Mouse (Mus musculus) retina, postnatal 1 day (tissue): ENCODE measurements at regions not wholly inside any gene's neighbourhood (a gene's known extent, or its start where the extent isn't known, plus 50 kb on each side); places are given as distances from the start of the nearest gene placed in this dataset.
"Not testable (repeated sequence)": the region's sequence is repeated elsewhere in the genome, so short reads cannot be mapped to it uniquely, and the experiment has no call there.

Source experiments
- DNase-seq: peaks from one replicate; pipeline ENCODE4 v3.0.0-alpha.2; 2012

DNA sequence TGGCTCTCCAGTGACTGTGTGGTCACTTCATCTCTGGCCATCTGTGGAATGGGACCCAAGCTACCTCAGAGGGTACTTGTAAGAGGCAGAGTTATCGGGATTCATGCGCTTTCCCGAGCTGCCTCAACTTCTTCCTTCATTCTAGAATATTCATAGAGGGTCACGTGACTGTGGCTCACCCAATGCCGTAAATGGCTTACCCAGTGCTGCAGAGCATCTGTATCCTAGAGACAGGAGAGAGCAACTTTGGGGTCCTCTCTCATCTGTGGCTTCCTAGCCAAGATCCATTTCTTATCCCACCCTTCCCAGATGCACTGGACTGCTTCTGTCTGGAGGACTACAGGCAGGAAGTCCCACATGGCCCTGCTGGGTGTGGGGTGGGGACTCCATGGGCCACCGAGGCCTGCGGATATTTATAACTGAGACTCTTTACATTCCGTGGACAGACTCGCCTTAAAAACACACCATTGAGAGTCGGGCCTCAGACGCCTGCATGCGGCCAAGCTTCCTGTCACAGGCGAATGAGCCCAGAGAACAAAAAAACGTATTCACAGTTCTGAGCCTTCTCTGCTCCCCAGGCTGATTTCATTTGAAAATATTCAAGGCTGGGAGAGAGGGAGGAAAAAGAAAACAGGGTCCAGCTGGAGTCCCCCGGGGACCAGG lies 138.3 kb upstream of the Haao start:
- no peak for DNase-seq

DNA sequence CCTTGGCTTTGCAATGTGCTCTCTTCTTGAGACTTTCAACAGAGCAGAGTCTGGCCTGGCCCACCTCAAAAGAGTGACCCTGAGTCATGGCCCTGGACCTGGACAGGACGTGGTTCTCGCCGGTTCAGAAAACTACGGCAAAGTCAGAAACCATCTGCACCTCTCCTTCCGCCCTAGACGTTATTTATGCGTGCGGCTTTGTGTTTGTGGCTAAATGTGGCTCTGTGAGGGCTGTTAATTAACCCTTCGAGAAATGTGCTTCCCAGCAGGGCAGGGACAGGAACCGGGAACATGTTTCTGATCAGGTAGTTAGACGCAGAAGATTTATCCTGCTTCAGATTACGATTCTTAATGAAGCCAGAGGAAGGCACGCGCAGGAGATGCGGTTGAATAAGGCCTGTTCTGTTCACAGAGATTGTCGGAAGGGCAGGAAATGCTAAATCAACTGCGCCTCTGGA lies 137.6 kb upstream of the Haao start:
- no peak for DNase-seq

DNA sequence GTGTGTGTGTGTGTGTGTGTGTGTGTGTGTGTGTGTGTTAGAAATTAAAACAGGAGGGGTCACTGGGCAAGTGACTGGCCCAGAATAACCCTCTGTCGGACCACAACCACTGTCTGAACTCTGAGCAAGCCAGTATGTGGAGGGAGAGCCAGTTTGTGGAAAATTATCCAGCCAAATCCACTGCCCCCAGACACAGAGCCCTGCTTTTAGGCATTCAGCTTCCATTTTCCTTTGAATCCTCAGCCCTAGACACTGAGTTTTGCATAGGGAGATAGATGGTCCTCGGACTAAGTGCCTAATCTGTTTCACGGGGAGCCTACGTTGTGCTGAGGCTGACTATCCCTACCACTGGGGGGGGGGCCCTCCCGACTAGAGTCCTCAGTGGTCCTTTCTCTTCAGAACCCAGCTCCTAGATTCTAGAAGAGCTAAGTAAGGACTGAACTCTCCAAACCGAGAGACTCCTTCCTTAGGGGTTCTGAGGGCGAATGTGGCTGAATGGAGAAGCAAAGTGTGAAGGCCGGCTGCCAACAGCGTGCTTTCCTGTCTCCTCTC lies 136.2 kb upstream of the Haao start:
- DNase-seq: no peak

DNA sequence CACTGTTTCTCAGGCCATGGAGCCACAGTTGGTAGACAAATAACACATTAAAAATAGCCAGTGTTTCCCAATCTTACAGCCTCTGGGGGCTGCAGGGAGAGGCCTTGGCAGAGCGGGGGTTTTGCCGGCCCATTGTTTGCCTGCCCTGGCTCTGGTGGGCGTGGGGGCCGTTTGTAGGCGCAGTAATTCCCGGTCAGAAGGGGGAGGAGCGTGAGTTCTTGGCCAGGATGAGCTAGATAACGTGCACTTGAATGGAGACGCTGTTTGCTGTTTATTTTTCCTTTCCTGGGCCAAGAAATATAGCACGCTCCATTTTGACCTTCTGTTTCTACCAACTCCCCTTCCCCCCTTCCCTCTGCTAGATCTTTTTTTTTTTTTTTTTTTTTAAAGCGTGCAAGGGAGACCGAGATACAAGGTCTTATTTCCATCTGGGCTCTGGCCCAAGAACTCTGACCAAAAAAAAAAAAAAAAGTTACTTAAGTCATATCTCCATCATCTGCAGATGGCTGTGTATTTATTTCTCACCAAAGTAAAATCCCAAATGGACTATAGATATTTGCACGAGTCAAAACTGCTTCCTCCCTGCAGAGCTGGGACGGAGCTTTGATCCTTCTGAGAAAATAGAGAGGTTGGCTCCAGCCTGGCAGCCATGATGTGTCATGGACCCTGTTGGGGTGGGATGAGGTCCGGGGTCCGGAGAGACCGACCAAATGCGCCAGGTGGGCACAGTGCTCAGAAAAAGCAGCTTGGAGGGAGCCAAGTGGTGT lies 135.5 kb upstream of the Haao start:
- peak; percentile 72 for DNase-seq

DNA sequence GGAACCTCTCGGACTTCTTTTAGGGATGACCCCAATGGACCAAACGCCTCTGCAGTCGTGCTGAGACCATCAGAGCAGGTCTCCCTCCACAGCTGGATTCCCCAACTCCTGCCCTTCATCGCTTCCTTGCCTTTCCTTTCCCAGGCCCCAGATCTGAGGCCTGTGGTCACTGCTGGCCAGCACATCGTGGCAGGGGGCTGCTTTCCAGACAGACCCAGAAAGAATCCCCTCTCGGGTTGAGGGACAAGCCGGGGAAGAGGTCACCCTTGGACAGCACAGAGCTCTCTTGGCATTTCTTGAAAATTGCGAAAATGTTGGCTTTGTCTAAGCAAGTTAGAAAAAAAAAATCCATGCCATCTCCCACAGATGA lies 134.9 kb upstream of the Haao start:
- DNase-seq: no peak

DNA sequence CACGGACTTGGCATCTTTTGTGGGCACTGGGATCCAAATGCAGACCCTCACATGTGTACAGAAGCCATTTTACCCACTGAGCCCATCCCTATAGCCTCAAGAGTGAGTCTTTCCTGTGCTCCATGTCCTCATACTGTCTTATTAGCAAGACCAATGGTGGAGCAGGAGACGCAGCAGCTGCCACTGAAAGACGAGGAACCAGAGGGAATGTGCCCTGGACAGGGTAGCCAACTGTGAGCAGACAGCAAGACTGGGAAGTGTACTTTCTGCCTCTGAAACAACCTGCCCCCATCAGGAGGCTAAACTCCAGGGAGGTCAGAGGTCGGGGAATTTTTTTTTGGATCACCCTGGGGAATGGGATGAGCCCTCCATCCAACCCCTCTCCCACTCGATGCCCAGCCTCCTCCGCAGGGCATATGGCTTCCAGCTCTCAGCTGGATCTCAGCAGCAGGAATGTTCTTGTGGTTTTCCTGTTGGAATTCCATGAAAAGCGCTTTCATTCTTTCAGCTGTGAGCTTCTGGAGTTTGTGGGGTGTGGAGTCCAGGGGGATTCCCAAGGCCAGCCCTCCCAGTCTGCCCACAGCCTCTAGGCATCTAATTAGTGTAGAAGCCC lies 131.2 kb upstream of the Haao start:
- no peak for DNase-seq

DNA sequence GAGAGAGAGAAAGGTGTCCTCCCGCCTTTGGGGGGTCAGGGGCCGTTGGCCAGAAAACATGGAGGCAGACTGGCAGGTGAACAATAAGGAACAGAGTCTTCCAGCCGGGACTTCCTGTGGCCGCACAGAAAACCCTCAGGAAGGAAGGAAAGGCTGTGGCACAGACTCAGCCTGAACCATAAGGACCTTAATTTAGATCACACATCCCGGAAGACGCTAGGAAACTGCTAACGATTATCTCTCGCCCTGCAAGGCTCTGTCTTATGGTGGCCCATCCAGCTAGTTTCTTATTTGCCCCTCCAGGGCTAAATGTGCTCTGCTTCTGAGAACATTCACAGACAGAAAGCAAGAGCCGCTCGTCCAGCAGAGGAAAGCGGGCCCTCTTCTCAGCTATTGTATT lies 130.0 kb upstream of the Haao start:
- no peak for DNase-seq

DNA sequence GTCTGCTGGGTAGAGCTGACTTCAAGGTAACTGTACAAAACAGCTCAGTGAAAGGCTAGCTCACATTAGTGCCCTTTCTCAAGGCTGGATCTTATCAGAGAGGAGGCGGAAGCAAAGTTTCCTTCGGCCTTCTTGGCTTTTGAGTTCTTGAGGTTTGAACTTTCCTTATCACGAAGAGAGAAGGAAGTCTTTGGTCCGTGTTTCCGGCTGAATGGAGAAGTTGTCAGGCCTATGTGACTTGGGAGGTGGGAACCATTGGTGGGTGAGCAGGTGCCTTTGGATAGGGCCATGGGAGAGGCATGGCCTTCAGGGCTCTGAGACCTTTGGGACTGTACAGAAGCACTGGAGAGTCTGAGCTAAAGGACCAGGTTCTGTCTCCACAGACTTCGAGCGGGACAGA lies 128.1 kb upstream of the Haao start:
- DNase-seq: no peak

DNA sequence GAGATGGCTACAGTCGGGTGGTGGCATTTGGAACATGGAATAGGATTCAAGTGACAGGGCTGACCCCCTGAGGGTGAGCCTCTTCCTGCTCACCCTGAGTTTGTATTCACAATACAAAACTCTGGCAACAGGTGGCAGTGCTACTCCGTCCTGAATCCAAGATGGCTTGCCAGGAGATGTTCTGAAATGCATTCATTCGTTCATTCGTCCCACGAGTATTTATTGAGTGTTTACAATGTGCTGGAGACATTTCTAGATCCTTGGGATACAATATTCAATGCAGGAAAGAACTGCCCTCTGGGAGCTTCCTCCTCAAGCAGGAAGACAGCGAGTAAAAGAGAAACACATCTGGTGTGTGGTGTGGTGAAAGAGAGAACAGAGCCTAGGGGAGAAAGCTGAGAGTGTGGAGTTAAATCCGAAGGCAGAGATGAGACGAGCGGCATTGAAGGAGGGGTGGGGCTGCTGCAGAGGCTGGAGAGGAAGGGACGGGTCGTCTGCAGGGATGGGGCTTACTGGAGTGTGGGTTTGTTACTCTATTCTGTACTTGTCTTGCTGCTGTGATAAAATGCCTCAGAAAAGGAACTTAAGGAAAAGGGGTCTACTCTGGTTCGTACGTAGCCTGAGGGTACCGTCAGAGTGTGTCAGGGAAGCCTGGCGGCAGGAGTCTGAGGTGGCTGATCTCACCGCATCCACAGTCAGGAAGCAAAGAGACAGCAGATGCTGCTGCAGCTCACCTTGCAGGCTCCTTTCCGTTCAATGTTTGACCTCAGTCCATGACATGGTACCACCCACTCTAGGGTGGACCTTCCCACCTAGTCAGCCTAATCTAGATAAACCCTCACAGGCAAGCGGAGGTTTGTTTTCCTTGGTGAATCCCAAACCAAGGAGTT lies 125.9 kb upstream of the Haao start:
- DNase-seq: peak; percentile 49

DNA sequence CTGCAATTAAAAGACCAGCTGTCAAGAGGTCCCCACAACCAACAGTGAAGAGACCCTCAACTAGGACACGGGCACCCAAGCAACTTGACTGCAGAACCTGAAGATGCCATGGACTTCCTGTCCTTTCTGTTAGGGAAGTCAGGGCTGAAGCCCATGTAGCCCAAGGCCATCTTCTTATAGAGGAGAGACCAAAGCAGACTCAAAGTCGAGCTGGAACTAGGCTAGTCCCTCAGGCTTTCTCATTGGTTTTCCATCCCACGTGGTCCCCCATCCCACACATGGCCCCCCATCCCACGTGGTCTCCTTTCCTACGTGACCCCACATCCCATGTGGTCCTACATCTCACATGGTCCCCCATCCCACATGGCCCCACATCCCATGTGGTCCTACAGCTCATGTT lies 125.1 kb upstream of the Haao start:
- no peak for DNase-seq

DNA sequence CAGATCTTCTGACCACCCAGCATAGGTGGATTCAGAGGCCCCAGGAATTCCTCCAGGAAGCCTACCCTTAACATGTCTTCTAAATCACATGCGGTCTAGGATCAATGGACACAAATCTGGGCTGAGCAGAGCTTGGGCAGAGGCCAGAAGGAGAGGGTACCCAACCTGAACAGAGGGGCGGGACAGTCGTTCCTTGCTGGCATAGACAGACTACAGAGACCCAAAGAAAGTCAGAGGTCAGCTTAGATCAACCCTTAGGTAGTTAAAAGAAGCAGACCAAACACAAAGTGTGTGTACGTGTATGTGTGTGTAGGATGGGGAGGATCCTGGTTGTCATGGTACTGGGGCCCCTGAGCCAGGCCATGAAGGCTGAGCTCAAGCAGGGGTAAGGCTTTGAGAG lies 124.7 kb upstream of the Haao start:
- no peak for DNase-seq

DNA sequence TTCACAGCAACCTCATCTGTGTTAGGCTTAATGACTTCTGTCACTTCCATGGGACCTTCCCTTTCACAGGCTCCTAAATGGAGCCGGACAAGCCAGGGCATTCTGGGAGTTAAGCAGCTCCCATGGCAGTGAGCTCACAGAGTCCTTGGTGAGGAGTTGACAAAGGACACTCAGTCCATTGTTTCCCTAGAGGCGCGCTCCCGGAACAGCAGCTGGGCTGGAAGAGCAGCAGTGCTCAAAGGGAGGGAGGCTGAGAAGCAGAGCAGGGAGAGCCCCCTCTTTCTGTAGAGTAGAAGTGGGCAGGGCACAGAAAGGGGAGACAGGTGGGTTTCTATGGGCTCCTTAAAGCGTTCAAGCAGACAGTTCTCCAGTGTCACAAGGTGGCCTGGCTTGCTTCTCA lies 124.3 kb upstream of the Haao start:
- DNase-seq: peak; percentile 96

DNA sequence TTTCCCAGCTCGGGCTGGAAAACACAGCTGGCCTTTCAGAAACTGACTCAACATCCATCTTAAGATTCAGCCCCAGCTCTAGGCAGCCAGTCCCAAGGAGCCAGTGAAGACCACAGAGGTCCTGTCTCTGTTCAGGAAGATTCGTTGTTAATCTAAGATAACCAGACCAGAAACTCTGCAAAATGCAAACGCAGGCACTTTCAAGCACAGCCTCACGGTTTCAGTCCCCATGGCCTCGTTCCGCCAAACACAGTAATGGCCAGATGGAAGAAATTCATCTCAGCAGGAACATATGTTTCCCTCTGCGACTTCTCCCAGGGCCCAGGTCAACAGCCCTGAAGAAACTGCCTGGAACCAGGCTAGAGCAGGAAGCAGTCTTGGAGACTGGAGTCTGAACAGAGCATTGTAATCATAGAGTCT lies 121.7 kb upstream of the Haao start:
- DNase-seq: peak; percentile 45

DNA sequence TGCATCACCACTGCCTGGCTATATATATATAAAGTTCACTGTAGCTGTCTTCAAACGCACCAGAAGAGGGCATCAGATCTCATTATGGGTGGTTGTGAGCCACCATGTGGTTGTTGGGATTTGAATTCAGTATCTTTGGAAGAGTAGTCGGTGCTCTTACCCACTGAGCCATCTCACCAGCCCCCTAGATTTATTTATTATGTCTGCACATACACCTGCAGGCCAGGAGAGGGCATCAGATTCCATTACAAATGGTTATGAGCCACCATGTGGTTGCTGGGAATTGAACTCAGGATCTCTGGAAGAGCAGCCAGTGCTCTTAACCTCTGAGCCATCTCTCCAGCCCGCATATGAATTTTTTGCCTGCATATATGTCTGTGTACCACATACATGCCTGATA lies 120.4 kb upstream of the Haao start:
- not testable (repeated sequence) for DNase-seq

DNA sequence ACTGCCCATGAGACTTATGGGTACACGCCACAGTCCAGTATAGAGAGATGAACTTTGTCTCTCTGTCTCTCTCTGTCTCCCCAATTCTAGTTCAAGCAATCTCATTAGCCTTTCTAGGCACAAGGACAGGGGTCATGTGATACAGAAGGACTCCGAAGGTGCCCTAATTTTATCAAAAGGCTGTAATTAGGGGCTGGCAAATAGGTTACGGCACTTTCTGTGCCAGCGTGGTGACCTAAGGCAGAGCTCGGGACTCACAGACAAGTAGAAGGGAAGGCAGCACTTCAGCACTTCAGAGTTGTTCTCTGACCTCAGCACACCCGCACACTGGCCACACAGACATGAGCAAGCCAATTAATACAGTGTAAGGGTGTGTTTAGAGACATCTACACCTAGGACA lies 119.2 kb upstream of the Haao start:
- DNase-seq: peak; percentile 49

DNA sequence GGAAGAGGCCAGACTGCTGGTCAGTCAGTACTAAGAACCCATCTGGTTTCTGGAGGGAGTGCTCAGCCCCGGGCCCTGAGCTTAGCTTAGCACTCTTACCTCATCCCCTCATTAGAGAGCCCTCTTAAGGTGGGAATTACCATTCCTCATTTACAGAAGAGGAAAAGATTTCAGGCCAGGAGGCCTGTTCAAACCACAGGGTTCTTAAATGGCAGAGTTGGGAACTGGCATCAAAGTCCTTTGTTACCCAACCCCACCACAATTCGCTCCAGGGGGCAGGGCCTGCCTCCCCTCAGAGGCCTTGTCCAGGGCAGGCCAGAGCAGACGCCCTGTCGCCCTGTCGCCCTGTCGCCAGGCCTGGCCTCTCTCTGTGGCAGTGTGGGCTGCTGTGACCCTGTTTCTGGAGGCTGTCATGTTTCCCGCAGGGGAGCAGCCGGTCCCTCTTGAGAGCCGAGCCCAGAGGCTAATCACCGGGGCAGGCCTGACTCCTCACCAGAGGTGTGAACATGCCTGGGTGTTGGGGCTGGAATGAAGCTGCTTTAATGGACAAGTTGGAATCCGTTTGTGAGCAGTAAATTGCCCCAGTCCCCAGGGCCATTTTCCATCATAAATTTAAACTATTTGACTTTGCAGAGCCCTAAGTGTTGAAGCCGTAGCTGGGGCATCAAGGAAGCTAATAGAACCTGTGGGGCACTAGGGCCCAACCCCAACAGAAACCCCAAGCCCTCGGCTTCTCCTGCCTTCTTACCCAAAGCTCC lies 116.9 kb upstream of the Haao start:
- peak; percentile 65 for DNase-seq

DNA sequence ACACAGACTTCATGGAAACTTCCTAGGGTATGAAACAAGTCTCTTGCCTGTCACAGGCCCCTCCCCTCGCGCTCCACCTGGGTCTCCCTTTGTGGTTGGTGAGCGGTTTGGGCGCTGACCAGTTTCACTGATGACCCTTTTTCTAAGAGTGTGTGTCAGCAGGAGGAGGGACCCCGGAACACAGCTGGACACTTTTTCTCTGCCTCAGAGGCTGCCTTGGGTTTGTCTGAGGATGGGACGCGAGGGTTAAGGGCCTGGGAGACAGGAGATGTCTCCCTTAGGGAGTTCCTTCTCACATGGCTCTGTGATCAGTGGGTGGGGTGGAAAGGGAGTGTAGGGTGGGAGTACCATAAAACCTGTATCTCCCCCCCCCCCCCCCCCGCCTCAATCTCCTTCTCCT lies 115.8 kb upstream of the Haao start:
- no peak for DNase-seq

DNA sequence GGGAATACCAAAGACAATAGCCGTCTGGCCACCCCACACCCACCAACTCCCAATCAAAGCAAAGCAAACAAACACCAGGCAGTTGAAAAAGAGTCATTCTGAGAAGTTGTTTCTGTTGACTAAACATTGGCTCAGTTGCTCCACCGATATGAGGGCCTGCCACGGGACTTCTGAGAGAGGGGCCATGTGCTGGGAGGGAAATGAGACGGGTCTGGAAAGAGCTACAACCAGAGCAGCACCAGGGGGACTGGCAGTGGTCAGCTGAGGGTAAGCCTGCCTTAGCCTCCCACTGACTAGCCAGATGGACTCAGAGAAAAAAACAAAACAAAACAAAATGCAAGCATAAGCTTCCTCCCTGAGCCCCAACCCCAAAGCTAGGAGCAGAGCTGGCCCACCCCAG lies 115.1 kb upstream of the Haao start:
- DNase-seq: no peak

DNA sequence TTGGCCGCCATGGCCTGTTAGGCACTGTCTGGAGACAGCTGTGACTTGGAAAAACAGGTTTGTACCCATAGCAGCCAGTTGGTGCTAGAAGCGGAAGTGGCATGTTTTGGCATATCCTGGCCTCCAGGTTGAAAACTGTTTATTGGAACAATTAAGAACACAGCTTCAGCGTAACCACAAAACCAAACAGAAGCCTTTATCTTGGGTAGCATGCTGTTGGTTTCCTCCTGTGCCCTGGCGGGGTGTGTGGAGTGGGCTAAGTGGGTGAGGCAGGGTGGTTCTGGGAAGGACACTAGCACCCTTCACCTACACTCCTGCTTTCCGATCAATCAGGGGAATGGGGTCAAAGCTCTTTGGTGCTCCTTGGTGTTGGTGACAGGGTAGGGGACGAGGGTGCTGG lies 114.4 kb upstream of the Haao start:
- no peak for DNase-seq

DNA sequence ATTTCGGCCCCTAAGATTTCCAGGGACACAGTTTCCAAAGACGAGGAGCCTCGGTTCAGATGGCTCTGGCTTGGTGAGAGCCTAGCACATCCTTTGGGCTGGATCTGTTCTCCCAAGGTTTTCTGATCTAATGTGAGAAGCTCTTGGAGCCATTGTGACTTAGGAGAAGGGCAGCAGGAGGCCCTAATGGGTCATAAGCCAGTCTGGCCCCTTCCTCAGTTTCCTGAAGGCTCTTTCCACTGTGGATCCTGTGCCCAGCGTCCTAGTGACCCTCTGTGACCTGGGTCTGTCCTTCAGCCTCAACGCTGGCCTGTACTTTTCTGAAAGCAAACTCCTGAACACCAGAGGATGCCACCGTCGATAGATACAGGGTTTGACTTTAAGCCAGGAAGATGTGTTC lies 113.1 kb upstream of the Haao start:
- no peak for DNase-seq

DNA sequence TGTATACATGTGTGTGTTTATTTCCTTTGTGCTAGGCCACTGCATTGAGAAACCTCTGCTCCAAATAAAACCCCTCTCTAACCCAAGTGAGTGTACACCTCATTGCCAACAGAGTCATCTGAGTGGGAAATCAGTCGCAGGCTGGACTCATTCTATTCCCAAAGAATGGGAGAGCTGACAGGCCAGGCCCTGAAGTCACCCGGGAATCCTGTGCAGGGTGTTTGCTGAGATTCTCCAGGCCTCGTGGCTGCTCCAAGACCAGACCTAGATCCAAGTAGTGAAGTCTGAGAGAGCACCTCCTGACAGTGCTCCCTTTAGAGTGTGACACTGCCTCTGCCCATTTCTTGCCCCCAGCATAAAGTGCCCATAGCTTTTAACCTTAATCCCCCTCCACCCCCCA lies 112.4 kb upstream of the Haao start:
- DNase-seq: no peak

DNA sequence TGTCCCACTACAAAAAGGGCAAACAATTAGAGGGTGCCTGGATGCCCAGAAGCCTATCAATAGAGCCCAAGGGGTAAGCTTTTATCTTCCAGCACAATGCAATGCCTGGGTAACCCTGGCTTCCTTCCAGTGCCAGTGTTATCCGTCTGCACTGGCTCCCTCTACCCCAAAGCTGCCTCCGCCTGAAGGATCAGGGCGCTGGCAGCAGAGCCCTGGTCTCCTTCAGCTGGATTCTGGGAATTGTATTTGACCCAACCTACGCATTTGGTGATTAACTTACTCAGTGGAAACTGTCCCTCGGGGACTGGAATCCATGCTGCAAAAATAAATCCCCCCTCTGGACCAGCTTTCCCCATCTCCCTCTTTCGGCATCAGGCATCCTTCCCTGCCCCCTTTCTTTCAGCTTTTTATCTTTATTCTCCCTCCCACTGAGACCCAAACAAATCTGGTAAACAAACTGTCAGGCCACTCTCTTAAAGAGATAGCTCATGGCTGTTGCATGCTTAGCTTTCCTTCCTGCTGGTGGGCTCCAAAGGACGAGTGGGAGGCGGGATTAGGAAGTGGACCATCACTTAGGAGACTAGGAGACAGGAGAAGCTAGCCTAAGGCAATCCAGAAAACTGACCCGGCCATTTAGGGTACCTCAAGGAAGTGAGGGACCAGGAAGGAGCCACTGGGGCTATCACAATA lies 111.5 kb upstream of the Haao start:
- peak; percentile 49 for DNase-seq
